In genomic region chr6:39036204-39036603, GRCm38 (mm10) we compare ENCODE assay signal across 10 mouse cellular contexts.
"Had no signal": no experiment of that assay in that cellular context is flagged by ENCODE, and none has a peak within 500 bp of the region (broad histone marks: within the 10 kb centered on the region; RNA-seq: fewer than 3 reads in every experiment).

No protein-coding gene starts in this region.

- H3K9me3 ChIP-seq: limb, embryonic 12.5 days; liver, embryonic 13.5 days; neural tube, embryonic 12.5 days had no signal

- ATAC-seq: liver, postnatal 0 days had no signal

- H3K4me3 ChIP-seq: limb, embryonic 12.5 days; liver, embryonic 13.5 days; neural tube, embryonic 12.5 days had no signal

- H3K4me1 ChIP-seq: liver, embryonic 13.5 days; neural tube, embryonic 12.5 days had no signal

- H3K27ac ChIP-seq: limb, embryonic 12.5 days; liver, embryonic 13.5 days; neural tube, embryonic 12.5 days; stomach, postnatal 0 days had no signal

- H3K9ac ChIP-seq: limb, embryonic 12.5 days; liver, embryonic 13.5 days; liver, postnatal 0 days; neural tube, embryonic 12.5 days had no signal

- H3K36me3 ChIP-seq: limb, embryonic 12.5 days; liver, embryonic 13.5 days; neural tube, embryonic 12.5 days had no signal

- H3K27me3 ChIP-seq: limb, embryonic 12.5 days; neural tube, embryonic 12.5 days had no signal

- DNase-seq: layer of hippocampus, adult 9-11 months; liver; liver, embryonic 13.5 days; liver, postnatal 0 days; lung, postnatal 36 days; midbrain, embryonic 14.5 days; thymus, postnatal 4 days had no signal

- H3K4me2 ChIP-seq: limb, embryonic 12.5 days; liver, embryonic 13.5 days; neural tube, embryonic 12.5 days had no signal
